Mouse (Mus musculus) liver, embryonic 14.5 days (tissue): ENCODE measurements around the gene Rufy2.

Source experiments
- CTCF ChIP-seq: IDR thresholded peaks from 2 replicates; pipeline ENCODE4 v1.5.1; 2016; ENCODE audit warnings: antibody characterized with exemption, low read depth, control low read depth
- EP300 ChIP-seq: IDR thresholded peaks from 2 replicates; pipeline ENCODE4 v1.6.1; 2016; ENCODE audit warnings: antibody characterized with exemption, low read depth

GRCm38 (mm10) chr10:63023749-63024579, 43.9 kb downstream of the Rufy2 start, which contains the start of the genes Hnrnph3 and Pbld2:
- TF ChIP-seq CTCF (no peak), EP300 (peak; percentile 49; the same call in 1 of the 2 replicates)
